ENCODE assay signal across 8 mouse cellular contexts in the genomic region with DNA sequence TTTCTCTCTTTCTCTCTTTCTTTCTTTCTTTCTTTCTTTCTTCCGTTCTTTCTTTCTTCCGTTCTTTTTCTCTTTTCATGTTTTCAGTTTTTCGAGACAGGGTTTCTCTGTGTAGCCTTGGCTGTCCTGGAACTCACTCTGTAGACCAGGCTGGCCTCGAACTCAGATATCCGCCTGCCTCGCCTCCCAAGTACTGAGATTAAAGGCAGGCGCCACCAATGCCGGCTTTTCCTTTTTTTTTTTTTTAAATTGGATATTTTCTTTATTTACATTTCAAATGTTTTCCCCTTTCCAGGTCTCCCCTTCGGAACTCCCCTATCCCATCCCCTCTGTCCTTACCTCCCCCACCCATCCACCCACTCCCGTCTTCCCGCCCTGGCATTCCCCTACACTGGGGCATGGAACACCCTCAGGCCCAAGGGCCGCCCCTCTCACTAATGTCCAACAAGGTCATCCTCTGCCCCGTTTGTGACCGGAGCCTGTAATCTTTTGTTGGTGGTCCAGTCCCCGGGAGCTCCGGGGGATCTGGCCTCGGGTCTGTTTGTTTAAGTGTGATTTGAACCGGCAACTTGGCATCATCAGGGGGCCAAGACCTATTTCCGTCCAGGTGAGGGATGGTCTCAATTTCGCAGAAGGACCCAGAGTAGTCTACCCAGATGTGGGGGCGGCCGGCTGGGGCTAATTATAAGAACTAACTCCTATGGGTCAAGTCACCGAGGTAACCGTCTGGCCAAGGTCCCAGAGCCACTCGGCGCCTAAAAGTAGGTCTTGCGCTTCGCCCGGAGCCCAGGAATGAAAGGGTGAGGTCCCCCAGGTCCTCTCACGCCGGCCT. TPM values are rescaled to one million over a fixed set of nuclear protein-coding genes. Genes with fewer than 3 reads are reported as not detected.
DNase-seq lines count a peak whose midpoint lies in the region; ATAC-seq lines count a peak whose summit lies in the region.
"Had no signal": no experiment of that assay in that cellular context is flagged by ENCODE, and none has a peak within 500 bp of the region (broad histone marks: within the 10 kb centered on the region; RNA-seq: fewer than 3 reads in every experiment).

No protein-coding gene starts in this region.

- H3K4me2 ChIP-seq in neural tube, embryonic 11.5 days (ENCODE audit: low read depth) = peak overlapping the region; percentile 63
- H3K4me2 ChIP-seq in forebrain, embryonic 12.5 days = peak overlapping the region; percentile 56
- peak overlapping the region; percentile 65 for H3K4me2 ChIP-seq in limb, embryonic 12.5 days
- H3K4me2 ChIP-seq in stomach, embryonic 16.5 days (ENCODE audit: low read depth, low read length) = peak overlapping the region; percentile 76

- peak; percentile 24; the same call in 1 of the 2 replicates for ATAC-seq in neural tube, embryonic 11.5 days (ENCODE audit: insufficient read depth, low FRiP score, low TSS enrichment)
- peak; percentile 44 for ATAC-seq in forebrain, embryonic 12.5 days (ENCODE audit: low FRiP score)
- peak; percentile 40; the same call in 1 of the 2 replicates for ATAC-seq in limb, embryonic 12.5 days (ENCODE audit: insufficient number of reproducible peaks, insufficient read depth, low FRiP score, low TSS enrichment, low read depth)
- ATAC-seq in stomach, embryonic 16.5 days (ENCODE audit: insufficient read depth, low FRiP score) = no peak

- no peak overlapping the region for H3K27ac ChIP-seq in neural tube, embryonic 11.5 days (ENCODE audit: low read depth, low read length)
- H3K27ac ChIP-seq in forebrain, embryonic 12.5 days = no peak overlapping the region
- H3K27ac ChIP-seq in limb, embryonic 12.5 days = no peak overlapping the region; the same call in 1 of the 2 replicates
- H3K27ac ChIP-seq in stomach, embryonic 16.5 days (ENCODE audit: low read length) = no peak overlapping the region

- no peak for DNase-seq in neural tube, embryonic 11.5 days (ENCODE audit: low spot score)
- no peak for DNase-seq in neural tube, embryonic 10.5 days (ENCODE audit: extremely low spot score, low spot score)
- no peak for DNase-seq in adrenal gland, postnatal 25 days
- DNase-seq in frontal cortex, postnatal 14 days (ENCODE audit: low spot score in 2 of 2) = no peak

- 28% methylated on average over 31 of the region's 31 CpGs for WGBS in neural tube, embryonic 11.5 days
- WGBS in forebrain, embryonic 12.5 days = 27% methylated on average over 31 of the region's 31 CpGs
- 24% methylated on average over 31 of the region's 31 CpGs for WGBS in limb, embryonic 12.5 days
- 26% methylated on average over 31 of the region's 31 CpGs for WGBS in stomach, embryonic 16.5 days

- no peaks in the 10 kb centered on the region for H3K27me3 ChIP-seq in neural tube, embryonic 11.5 days (ENCODE audit: control insufficient read depth, insufficient read depth, low read length)
- peaks cover 6% of the 10 kb centered on the region; the same call in 1 of the 2 replicates for H3K27me3 ChIP-seq in forebrain, embryonic 12.5 days
- peaks cover 4% of the 10 kb centered on the region; the same call in 1 of the 2 replicates for H3K27me3 ChIP-seq in limb, embryonic 12.5 days
- H3K27me3 ChIP-seq in stomach, embryonic 16.5 days (ENCODE audit: control insufficient read depth, insufficient read depth, low read length) = no peaks in the 10 kb centered on the region

- H3K9ac ChIP-seq in neural tube, embryonic 11.5 days (ENCODE audit: low read length) = peak overlapping the region; percentile 46
- peak overlapping the region; percentile 98 for H3K9ac ChIP-seq in forebrain, embryonic 12.5 days
- H3K9ac ChIP-seq in limb, embryonic 12.5 days (replicated peaks) = peak overlapping the region; percentile 57
- peak overlapping the region; percentile 75 for H3K9ac ChIP-seq in stomach, embryonic 16.5 days (ENCODE audit: low read length)

- H3K36me3 ChIP-seq in neural tube, embryonic 11.5 days (ENCODE audit: control insufficient read depth, insufficient read depth, low read length) = peaks cover 11% of the 10 kb centered on the region
- peaks cover 29% of the 10 kb centered on the region for H3K36me3 ChIP-seq in forebrain, embryonic 12.5 days (replicated peaks)
- peaks cover 32% of the 10 kb centered on the region for H3K36me3 ChIP-seq in limb, embryonic 12.5 days
- H3K36me3 ChIP-seq in stomach, embryonic 16.5 days (ENCODE audit: control insufficient read depth, insufficient read depth, low read length) = peaks cover 21% of the 10 kb centered on the region

- H3K9me3 ChIP-seq in neural tube, embryonic 11.5 days (ENCODE audit: control insufficient read depth, low read length) = no peaks in the 10 kb centered on the region
- no peaks in the 10 kb centered on the region for H3K9me3 ChIP-seq in forebrain, embryonic 12.5 days
- no peaks in the 10 kb centered on the region for H3K9me3 ChIP-seq in limb, embryonic 12.5 days
- no peaks in the 10 kb centered on the region for H3K9me3 ChIP-seq in stomach, embryonic 16.5 days (replicated peaks; ENCODE audit: control insufficient read depth, low read length)

- H3K4me1 ChIP-seq in neural tube, embryonic 11.5 days (ENCODE audit: control insufficient read depth, insufficient read depth, low read length) = peaks cover 5% of the 10 kb centered on the region
- H3K4me1 ChIP-seq in forebrain, embryonic 12.5 days = peaks cover 11% of the 10 kb centered on the region
- H3K4me1 ChIP-seq in limb, embryonic 12.5 days (replicated peaks) = peaks cover 7% of the 10 kb centered on the region; the same call in 1 of the 2 replicates
- peaks cover 4% of the 10 kb centered on the region for H3K4me1 ChIP-seq in stomach, embryonic 16.5 days (ENCODE audit: control insufficient read depth, insufficient read depth, low read length)

- H3K4me3 ChIP-seq in neural tube, embryonic 11.5 days (ENCODE audit: low read depth, low read length) = peak overlapping the region; percentile 95
- H3K4me3 ChIP-seq in forebrain, embryonic 12.5 days (replicated peaks) = peak overlapping the region; percentile 87
- H3K4me3 ChIP-seq in limb, embryonic 12.5 days (replicated peaks) = peak overlapping the region; percentile 87
- H3K4me3 ChIP-seq in stomach, embryonic 16.5 days (replicated peaks; ENCODE audit: low read length) = peak overlapping the region; percentile 99

RNA-seq across cellular contexts. Expression of a gene that starts 0.6 kb away (rescaled TPM):
- polyA plus RNA-seq in neural tube, embryonic 11.5 days (2014; fragmentation: Nextera tagmentation; extraction: Ambion mirVana) = 822 and 906 TPM in 2 replicates
- 781 and 837 TPM in 2 replicates for polyA plus RNA-seq in forebrain, embryonic 12.5 days (2016; fragmentation: Nextera tagmentation; extraction: Ambion mirVana)
- polyA plus RNA-seq in limb, embryonic 12.5 days (2016; fragmentation: Nextera tagmentation; extraction: Ambion mirVana) = 1,086 and 1,101 TPM in 2 replicates
- polyA plus RNA-seq in stomach, embryonic 16.5 days (2015; fragmentation: Nextera tagmentation; extraction: Ambion mirVana) = 885 and 932 TPM in 2 replicates
- total RNA-seq in adrenal gland, postnatal 25 days (2021) = 1,094 and 1,140 TPM in 2 replicates

RNA-seq across cellular contexts. Expression of a gene that starts 12.4 kb away (rescaled TPM):
- polyA plus RNA-seq in neural tube, embryonic 11.5 days (2014; fragmentation: Nextera tagmentation; extraction: Ambion mirVana) = 0.08 TPM in 1 of 2 replicates, not detected in the other
- polyA plus RNA-seq in forebrain, embryonic 12.5 days (2016; fragmentation: Nextera tagmentation; extraction: Ambion mirVana) = 0.06 TPM in 1 of 2 replicates, not detected in the other
- polyA plus RNA-seq in limb, embryonic 12.5 days (2016; fragmentation: Nextera tagmentation; extraction: Ambion mirVana) = 0.05 TPM in 1 of 2 replicates, not detected in the other
- 1.7 and 2.9 TPM in 2 replicates for polyA plus RNA-seq in stomach, embryonic 16.5 days (2015; fragmentation: Nextera tagmentation; extraction: Ambion mirVana)
- total RNA-seq in adrenal gland, postnatal 25 days (2021) = 0.15 TPM in 1 of 2 replicates, not detected in the other

RNA-seq across cellular contexts. Expression of a gene that starts 26.1 kb away (rescaled TPM):
- not detected in 2 replicates for polyA plus RNA-seq in neural tube, embryonic 11.5 days (2014; fragmentation: Nextera tagmentation; extraction: Ambion mirVana)
- polyA plus RNA-seq in forebrain, embryonic 12.5 days (2016; fragmentation: Nextera tagmentation; extraction: Ambion mirVana) = 0.18 and 0.54 TPM in 2 replicates
- not detected in 2 replicates for polyA plus RNA-seq in limb, embryonic 12.5 days (2016; fragmentation: Nextera tagmentation; extraction: Ambion mirVana)
- polyA plus RNA-seq in stomach, embryonic 16.5 days (2015; fragmentation: Nextera tagmentation; extraction: Ambion mirVana) = 0.30 TPM in 1 of 2 replicates, not detected in the other
- 0.70 TPM in 1 of 2 replicates, not detected in the other for total RNA-seq in adrenal gland, postnatal 25 days (2021)
- total RNA-seq: common myeloid progenitor, adult 5-6 weeks had no signal

RNA-seq across cellular contexts. Expression of a gene that starts 29.1 kb away (rescaled TPM):
- 61.6 and 62.9 TPM in 2 replicates for polyA plus RNA-seq in neural tube, embryonic 11.5 days (2014; fragmentation: Nextera tagmentation; extraction: Ambion mirVana)
- polyA plus RNA-seq in forebrain, embryonic 12.5 days (2016; fragmentation: Nextera tagmentation; extraction: Ambion mirVana) = 58.3 and 61.3 TPM in 2 replicates
- polyA plus RNA-seq in limb, embryonic 12.5 days (2016; fragmentation: Nextera tagmentation; extraction: Ambion mirVana) = 69.5 and 74.7 TPM in 2 replicates
- 82.4 and 83.5 TPM in 2 replicates for polyA plus RNA-seq in stomach, embryonic 16.5 days (2015; fragmentation: Nextera tagmentation; extraction: Ambion mirVana)
- total RNA-seq in adrenal gland, postnatal 25 days (2021) = 54.4 and 70.0 TPM in 2 replicates

RNA-seq across cellular contexts. Expression of a gene that starts 56.5 kb away (rescaled TPM):
- 6.8 and 6.9 TPM in 2 replicates for polyA plus RNA-seq in neural tube, embryonic 11.5 days (2014; fragmentation: Nextera tagmentation; extraction: Ambion mirVana)
- polyA plus RNA-seq in forebrain, embryonic 12.5 days (2016; fragmentation: Nextera tagmentation; extraction: Ambion mirVana) = 5.6 and 6.4 TPM in 2 replicates
- polyA plus RNA-seq in limb, embryonic 12.5 days (2016; fragmentation: Nextera tagmentation; extraction: Ambion mirVana) = 6.1 and 7.0 TPM in 2 replicates
- polyA plus RNA-seq in stomach, embryonic 16.5 days (2015; fragmentation: Nextera tagmentation; extraction: Ambion mirVana) = 9.6 and 10.3 TPM in 2 replicates
- 18.7 and 23.4 TPM in 2 replicates for total RNA-seq in adrenal gland, postnatal 25 days (2021)

Comparison
In these comparisons a context has a peak if more than half of its experiments do, and no peak if none do; other contexts are left out.
1. H3K9ac ChIP-seq: peak in every context shown above with its lines; median percentile 98 in forebrain, embryonic 12.5 days; 75 in stomach, embryonic 16.5 days; 57 in limb, embryonic 12.5 days; 46 in neural tube, embryonic 11.5 days.